Mouse (Mus musculus) intestine, postnatal 0 days (tissue): ENCODE measurements at regions not wholly inside any gene's neighbourhood (a gene's known extent, or its start where the extent isn't known, plus 50 kb on each side); places are given as distances from the start of the nearest gene placed in this dataset.

Experiments used
- ATAC-seq: fragments of 200-750 bp; cut with Nextera tagmentation; 2 replicates; pipeline ENCODE4 v1.8.0; 2017; ENCODE audit warnings: mild to moderate bottlenecking, moderate TSS enrichment, moderate library complexity
- H3K27ac ChIP-seq: fragments of 300-500 bp; sonication (generic); 2 replicates; pipeline ENCODE4 v1.5.1; 2014; ENCODE audit warnings: mild to moderate bottlenecking, low read depth, low read length, moderate library complexity
- H3K27me3 ChIP-seq: fragments of 300-500 bp; sonication (generic); replicated peaks from 2 replicates; pipeline ENCODE4 v1.6.1; 2014; ENCODE audit warnings: low read length, mixed read lengths; ENCODE audit not compliant: control insufficient read depth, insufficient read depth
- H3K36me3 ChIP-seq: fragments of 300-500 bp; sonication (generic); 2 replicates; pipeline ENCODE4 v1.6.1; 2014; ENCODE audit warnings: mild to moderate bottlenecking, moderate library complexity; ENCODE audit not compliant: control insufficient read depth, insufficient read depth
- H3K4me1 ChIP-seq: fragments of 300-500 bp; sonication (generic); replicated peaks from 2 replicates; pipeline ENCODE4 v1.6.1; 2014; ENCODE audit warnings: antibody characterized with exemption, low read length, mixed read lengths; ENCODE audit not compliant: control insufficient read depth, insufficient read depth
- H3K4me2 ChIP-seq: fragments of 300-500 bp; sonication (generic); replicated peaks from 2 replicates; pipeline ENCODE4 v1.6.1; 2014; ENCODE audit warnings: low read depth, mild to moderate bottlenecking, moderate library complexity
- H3K4me3 ChIP-seq: fragments of 300-500 bp; sonication (generic); 2 replicates; pipeline ENCODE4 v1.5.1; 2014; ENCODE audit warnings: low read depth, low read length
- H3K9ac ChIP-seq: fragments of 300-500 bp; sonication (generic); 2 replicates; pipeline ENCODE4 v1.6.1; 2014; ENCODE audit warnings: mild to moderate bottlenecking, low read depth, low read length
- H3K9me3 ChIP-seq: fragments of 300-500 bp; sonication (generic); 2 replicates; pipeline ENCODE4 v1.6.1; 2016; ENCODE audit warnings: mixed run types; ENCODE audit not compliant: control insufficient read depth
- CTCF ChIP-seq: sonication (generic); IDR thresholded peaks from 2 replicates; pipeline ENCODE4 v1.5.1; 2016; ENCODE audit warnings: low read depth, mild to moderate bottlenecking, control low read depth, antibody characterized with exemption, moderate library complexity
- WGBS: fragments of 180-500 bp; shearing (Covaris S2); extraction: QIAGEN DNeasy Blood & Tissue Kit; methylation state at CpG from one replicate; pipeline ENCODE4 v1.1.7; 2014; 5-methylcytosine and 5-hydroxymethylcytosine counted together

- TF ChIP-seq CTCF = no peak
- WGBS = 88% methylated on average over 1 of the region's 1 CpGs
- Histone ChIP-seq H3K27me3 (no peaks in the 10 kb centered on the region), H3K4me1 (no peaks in the 10 kb centered on the region), H3K9ac (no peak overlapping the region), H3K27ac (no peak overlapping the region), H3K36me3 (no peaks in the 10 kb centered on the region), H3K4me2 (no peak overlapping the region), H3K4me3 (no peak overlapping the region), H3K9me3 (no peaks in the 10 kb centered on the region)
- ATAC-seq = no peak
Measured at GRCm38 (mm10) chr7:74663820-74664219, 109.2 kb upstream of the Slco3a1 start.

- no peaks in the 10 kb centered on the region for H3K9me3 ChIP-seq
- no peaks in the 10 kb centered on the region for H3K27me3 ChIP-seq
- H3K9ac ChIP-seq = no peak overlapping the region
- H3K36me3 ChIP-seq = no peaks in the 10 kb centered on the region
- no peak overlapping the region for H3K4me3 ChIP-seq
- no peak for TF ChIP-seq CTCF
- no peaks in the 10 kb centered on the region for H3K4me1 ChIP-seq
- H3K4me2 ChIP-seq = no peak overlapping the region
- H3K27ac ChIP-seq = no peak overlapping the region
- no peak for ATAC-seq
- WGBS = 52% methylated on average over 2 of the region's 2 CpGs
Measured at GRCm38 (mm10) chr7:74647310-74647709, 92.7 kb upstream of the Slco3a1 start.

GRCm38 (mm10) chr7:74640171-74640570 is 85.6 kb upstream of the Slco3a1 start:
- no peak overlapping the region for H3K27ac ChIP-seq
- TF ChIP-seq CTCF = no peak
- no peak for ATAC-seq
- no peak overlapping the region for H3K9ac ChIP-seq
- no peaks in the 10 kb centered on the region for H3K27me3 ChIP-seq
- no peak overlapping the region for H3K4me3 ChIP-seq
- H3K4me1 ChIP-seq = no peaks in the 10 kb centered on the region
- 91% methylated on average over 4 of the region's 4 CpGs for WGBS
- H3K36me3 ChIP-seq = no peaks in the 10 kb centered on the region
- no peak overlapping the region for H3K4me2 ChIP-seq
- no peaks in the 10 kb centered on the region for H3K9me3 ChIP-seq

DNA sequence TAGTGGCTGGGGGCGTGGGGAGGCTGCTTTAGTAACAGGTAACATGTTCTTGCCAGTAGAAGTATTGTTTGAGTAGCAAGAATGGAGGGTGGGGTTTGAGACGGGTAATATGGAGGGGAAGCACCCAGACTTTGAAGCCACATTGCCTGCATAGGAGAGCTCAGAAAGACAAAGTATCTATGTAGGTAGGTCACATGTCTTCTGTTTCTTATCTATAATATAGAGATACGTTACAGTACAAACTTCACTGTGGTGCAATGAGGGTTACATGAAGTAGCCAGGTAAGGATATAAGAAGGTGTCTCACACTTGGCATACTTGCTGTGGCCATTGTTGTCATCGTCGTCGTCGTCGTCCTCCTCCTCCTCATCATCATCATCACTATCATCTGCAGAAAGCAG is 77.6 kb upstream of the Slco3a1 start:
- H3K4me2 ChIP-seq = no peak overlapping the region
- no peaks in the 10 kb centered on the region for H3K27me3 ChIP-seq
- H3K9ac ChIP-seq = no peak overlapping the region
- no peak overlapping the region for H3K27ac ChIP-seq
- no peak for ATAC-seq
- no peak for TF ChIP-seq CTCF
- no peaks in the 10 kb centered on the region for H3K9me3 ChIP-seq
- no peaks in the 10 kb centered on the region for H3K36me3 ChIP-seq
- H3K4me3 ChIP-seq = no peak overlapping the region
- no peaks in the 10 kb centered on the region for H3K4me1 ChIP-seq
- WGBS = 65% methylated on average over 8 of the region's 8 CpGs

DNA sequence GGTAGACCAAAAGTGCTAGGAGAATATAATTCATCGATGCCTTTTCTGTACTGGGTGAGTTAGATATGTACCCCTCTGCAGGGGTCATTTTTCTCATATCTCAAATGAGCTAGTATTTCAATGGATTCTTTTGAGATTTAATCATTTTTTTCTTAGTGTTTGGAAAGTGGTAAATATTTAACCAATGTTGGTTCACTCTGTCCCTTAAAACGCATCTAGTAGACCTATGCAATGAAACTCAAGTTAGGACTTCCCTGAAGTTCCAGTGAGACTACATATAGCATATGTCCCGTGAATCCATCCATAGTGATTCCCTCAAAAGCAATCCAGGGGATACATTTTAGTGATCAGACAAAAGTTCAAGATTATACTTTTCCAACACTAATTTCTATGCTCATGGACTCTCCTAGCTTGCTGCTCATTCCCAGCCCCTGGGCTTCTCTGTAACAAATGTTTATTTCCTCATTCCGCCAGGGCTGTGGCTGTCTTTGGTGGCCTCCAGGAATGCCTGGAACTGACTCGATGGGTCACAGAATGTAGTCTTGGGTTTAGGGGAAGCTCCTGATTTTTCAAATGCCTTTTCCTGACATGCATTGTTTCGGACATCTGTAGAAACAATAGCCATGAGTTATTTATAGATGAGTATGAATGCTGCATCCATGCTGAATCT is 74.4 kb upstream of the Slco3a1 start:
- Histone ChIP-seq H3K4me1 (no peaks in the 10 kb centered on the region), H3K4me2 (no peak overlapping the region), H3K9me3 (no peaks in the 10 kb centered on the region), H3K9ac (no peak overlapping the region), H3K27me3 (no peaks in the 10 kb centered on the region), H3K36me3 (no peaks in the 10 kb centered on the region), H3K4me3 (no peak overlapping the region), H3K27ac (no peak overlapping the region)
- WGBS = 47% methylated on average over 6 of the region's 6 CpGs
- no peak for TF ChIP-seq CTCF
- ATAC-seq = no peak
